Mouse (Mus musculus) left cerebral cortex, postnatal 10 days (tissue): ENCODE measurements around the gene Cd93. TPM values are rescaled to one million over a fixed set of nuclear protein-coding genes. Genes with fewer than 3 reads are reported as not detected.
A peak's percentile ranks its signal among the peaks of the same experiment; 100 is the strongest.

Source experiments
- DNase-seq, 2 experiments: peaks; one replicate each; pipeline ENCODE4 v3.0.0; 2021 to 2022; ENCODE audit warnings: low spot score in 2 of 2, mixed read lengths in 1 of 2; ENCODE audit errors: extremely low spot score in 1 of 2
- intact Hi-C: fragments of 180-260 bp; cut with DNase I; formaldehyde crosslinking; loops from one replicate; pipeline ENCODE4 v1.15.1; 2025
- total RNA-seq, 2 experiments: library from RNA; stranded (reverse); gene quantifications; 2 replicates each; pipeline ENCODE4 v1.2.3; 2021

Gene Cd93
- total RNA-seq = 10 to 100 TPM; 20.1 to 21.8 TPM

DNA sequence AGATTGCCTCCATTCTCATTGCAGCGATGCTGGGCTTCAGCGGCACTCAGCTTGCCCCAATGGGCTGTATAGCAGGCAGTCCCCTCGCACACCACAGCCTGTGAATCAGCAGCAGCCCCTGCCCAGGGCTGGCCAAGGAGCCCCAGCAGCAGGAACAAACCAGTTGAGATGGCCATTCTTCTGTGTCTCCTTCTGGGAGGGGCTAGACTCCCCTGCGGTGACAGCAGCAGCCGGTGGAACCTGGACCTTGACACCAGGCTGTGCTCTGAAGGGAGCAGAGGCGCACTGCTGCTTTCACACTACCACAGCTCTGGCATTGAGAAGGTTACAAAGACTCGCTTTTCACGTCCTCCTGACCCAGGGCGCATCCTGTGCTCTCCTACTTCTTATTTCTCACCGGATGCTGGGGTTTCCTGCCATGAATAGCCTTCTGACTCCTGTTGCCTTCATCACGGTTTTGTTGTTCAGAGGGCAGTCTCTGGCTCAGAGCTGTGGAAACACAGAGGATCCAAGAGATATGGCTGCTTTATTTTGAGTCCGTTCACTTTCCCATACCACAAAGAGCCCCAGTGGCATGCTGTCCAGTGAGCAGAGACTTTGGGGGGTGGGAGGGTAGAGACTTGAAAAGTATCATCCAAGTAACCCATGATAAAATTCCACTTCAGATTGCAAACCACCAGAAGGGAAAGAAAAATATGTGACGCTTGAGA is at the start of gene Cd93:
Cd93 (minus strand) TSS at position 315 of the 710 bp plus-strand sequence.
- DNase-seq = peak in 1 of 2 experiments; percentile 49
- intact Hi-C loops = no loop called here

DNA sequence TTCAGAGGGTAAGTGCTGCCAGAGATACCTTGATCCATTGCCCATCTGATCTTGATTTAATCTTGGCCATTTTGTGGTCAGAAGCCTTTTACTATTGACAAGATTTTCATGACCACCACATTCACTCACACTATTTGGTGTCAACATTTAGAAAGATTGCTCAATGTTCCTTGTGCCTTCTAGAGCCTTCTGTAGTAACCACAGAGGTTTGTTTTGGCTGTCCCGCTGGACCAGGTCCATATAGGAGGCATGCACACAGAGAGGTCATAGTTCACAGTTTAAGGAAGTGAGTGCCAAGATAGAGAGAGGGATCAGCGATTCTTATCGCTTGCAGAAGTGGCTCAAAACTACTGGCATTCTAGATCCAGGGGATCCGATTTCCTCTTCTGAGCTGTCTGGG is 48.7 kb upstream of the Cd93 start:
- intact Hi-C loops = no loop called here
- DNase-seq = no peak

- no peak for DNase-seq
- intact Hi-C loops = no loop called here
These were observed 46.8 kb upstream of the Cd93 start for GRCm38 (mm10) chr2:148490150-148490549.

DNA sequence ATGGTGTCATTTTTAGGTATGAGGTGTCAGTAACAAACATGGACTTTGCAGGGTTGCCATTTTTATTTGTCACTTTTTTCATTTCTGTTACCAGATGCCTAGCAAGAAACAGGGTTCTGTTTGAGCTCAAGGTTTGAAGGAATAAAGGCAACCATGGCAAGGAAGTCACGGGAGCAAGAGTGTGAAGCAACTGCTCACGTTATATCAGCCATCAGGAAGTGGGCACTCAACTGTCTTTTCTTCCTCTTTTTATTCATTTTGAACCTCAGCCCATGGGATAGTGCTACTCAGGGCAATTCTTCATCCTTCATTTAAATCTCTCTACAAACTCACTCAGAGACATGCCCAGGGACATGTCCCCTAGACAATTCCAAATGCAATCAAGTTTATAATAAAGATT is 45.5 kb upstream of the Cd93 start:
- DNase-seq = no peak
- intact Hi-C loops = no loop called here

DNA sequence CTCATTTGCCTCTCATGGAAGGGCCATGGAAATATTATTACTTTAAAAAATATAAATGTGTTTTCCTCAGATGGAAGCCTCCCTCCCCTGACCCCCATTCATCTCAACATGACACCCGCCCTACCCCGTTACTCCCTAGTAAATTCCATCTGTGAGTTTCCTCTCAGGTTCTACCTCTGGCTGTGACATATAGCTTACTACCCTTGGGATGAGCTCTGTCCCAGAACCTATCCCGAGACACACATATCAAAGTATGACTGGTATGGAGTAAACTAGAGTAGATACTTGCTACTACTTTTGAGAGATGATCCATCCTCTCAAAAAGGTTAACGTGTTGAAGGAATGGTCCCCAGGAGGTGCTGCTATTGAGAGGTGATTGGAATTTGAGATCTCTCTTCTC is 42.2 kb upstream of the Cd93 start:
- no peak for DNase-seq
- intact Hi-C loops = no loop called here

- intact Hi-C loops = no loop called here
- DNase-seq = no peak
These were observed 37.0 kb upstream of the Cd93 start for GRCm38 (mm10) chr2:148480376-148480775.

GRCm38 (mm10) chr2:148478141-148478701 is 34.9 kb upstream of the Cd93 start:
- intact Hi-C loops = no loop called here
- DNase-seq = peak in 1 of 2 experiments; percentile 67

GRCm38 (mm10) chr2:148477346-148477745 is 34.0 kb upstream of the Cd93 start:
- DNase-seq = no peak
- intact Hi-C loops = no loop called here

DNA sequence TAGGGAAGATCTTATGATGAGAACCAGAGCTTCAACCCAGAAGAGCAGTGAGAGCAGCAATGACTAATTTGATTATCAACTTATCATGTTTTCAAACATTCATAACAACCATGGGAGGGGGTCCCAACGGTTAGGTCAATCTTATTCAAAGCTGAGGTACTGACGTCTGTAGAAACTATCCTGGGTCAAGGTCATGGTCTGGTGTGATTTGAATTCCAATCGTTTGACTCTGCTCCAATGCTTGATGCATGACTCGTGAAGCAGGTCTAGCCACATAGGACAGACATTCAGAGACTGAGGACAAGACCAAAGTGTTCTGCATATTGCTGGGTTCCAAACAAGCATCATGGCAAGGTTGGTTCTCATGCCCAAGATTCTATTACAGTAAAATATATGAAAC is 33.2 kb upstream of the Cd93 start:
- DNase-seq = no peak
- intact Hi-C loops = no loop called here

- no peak for DNase-seq
- intact Hi-C loops = no loop called here
These were observed 32.6 kb upstream of the Cd93 start for GRCm38 (mm10) chr2:148475879-148476495.

- intact Hi-C loops = no loop called here
- DNase-seq = no peak
These were observed 26.2 kb upstream of the Cd93 start for GRCm38 (mm10) chr2:148469341-148470238.

DNA sequence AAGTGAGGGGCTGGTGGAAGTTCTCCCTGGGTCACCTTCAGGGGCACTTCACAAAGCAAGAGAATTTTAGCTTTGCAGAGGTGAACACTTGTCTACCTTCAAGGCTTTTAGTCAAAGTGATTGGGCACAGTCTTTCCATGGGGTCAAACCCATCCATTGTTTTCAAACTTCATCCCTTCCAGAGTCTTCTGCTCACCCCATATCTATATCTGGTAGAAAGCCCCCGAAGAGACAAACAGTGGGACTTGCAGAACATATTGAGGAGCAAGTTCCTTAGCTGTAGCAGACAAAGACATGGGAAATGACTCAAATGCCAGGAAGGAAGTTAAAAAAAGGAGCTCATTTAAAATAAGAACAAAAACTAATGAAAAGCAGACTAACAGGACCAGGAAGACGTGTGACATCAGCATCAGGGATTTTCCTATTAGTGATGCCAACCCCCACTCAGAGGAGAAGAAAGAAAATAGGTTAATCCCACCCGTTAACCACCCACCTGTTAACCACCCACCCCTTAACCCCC is 24.6 kb upstream of the Cd93 start:
- DNase-seq = no peak
- intact Hi-C loops = no loop called here

- no peak for DNase-seq
- intact Hi-C loops = no loop called here
These were observed 12.0 kb upstream of the Cd93 start for GRCm38 (mm10) chr2:148455341-148455740.

GRCm38 (mm10) chr2:148454014-148454542 is 10.7 kb upstream of the Cd93 start:
- intact Hi-C loops = no loop called here
- DNase-seq = no peak

DNA sequence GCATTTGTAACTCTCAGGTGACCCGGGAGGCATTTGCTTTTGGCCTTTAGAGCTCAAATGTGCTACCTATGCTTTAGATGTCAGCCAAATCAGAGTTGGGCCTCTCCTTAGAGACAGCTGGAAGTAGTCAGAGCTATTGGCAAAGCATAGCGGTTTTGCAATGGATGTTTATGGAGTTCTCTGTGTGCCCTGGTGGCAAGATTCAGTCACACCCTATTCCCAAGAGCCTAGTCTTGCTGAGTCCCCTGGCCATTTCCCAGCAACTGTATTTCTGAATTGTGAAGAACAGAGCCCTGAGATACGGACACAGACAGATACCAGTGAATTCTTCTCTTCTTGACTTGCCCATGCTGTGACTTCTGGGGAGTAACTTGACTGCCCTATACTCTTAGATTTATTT is 9.7 kb upstream of the Cd93 start:
- DNase-seq = no peak
- intact Hi-C loops = no loop called here

DNA sequence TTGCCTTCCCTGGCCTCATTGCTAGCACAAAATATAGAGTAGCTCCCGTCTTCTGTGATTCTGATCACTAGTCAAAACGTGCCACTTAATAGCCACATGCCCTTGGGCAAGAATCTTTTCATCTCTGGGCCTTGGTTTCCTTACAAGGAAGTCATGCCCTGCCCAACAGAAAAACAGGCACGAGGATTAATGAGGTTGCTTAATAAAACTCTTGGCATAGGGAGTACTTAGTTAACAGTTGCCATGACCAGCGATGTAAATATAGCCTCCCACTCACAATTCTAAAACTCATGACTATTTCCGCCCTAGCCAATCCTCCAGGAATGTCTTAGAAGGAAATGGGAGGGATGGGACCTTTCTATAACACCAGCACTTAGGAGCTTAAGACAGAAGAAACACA is 8.1 kb upstream of the Cd93 start:
- no peak for DNase-seq
- intact Hi-C loops = no loop called here

DNA sequence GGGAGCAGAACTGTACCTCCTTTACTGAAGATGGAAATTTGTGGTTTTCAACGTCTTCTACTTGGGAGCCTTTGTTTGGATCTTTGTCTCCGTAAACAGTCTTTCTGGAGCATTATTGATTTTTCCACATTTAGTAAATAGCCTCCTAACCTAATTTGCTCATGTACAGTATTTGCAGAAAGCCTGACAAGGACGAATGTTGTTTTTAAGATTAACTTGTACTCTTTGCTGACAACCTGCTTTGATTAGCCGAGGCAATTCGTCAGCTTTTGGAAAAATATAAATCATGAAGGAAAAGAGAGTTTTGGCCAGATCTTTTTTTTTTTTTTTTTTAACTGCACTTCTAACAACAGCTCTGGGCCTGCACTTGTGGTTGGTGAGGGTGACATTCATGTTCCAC is 7.3 kb upstream of the Cd93 start:
- DNase-seq = no peak
- intact Hi-C loops = no loop called here

- intact Hi-C loops = no loop called here
These were observed 6.3 kb upstream of the Cd93 start for GRCm38 (mm10) chr2:148449659-148450058.

DNA sequence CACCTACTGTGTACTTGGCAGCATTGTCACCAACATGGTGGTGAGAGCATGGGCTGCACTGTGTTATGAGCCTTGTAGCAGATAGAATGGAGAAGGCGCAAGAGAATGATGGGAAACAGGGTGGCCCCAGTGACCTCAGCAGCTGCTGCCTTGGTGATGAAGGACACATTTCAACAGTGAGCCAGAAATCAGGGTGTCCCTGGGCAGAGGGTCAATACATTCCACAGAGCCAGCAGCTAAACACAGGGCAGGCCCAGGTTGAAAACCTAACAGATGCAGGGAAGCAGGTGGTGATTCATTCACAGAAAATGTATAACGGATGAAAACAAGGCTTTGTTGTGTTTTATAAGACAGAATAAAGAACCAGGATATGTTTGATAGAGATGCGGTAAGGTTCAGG is 3.1 kb upstream of the Cd93 start:
- DNase-seq = no peak
- intact Hi-C loops = no loop called here

More at GRCm38 (mm10) chr2:148449659-148450058, 6.3 kb upstream of the Cd93 start:
- DNase-seq = no peak
